Mouse (Mus musculus): ENCODE data around the gene Ppp1r12b. TPM values are rescaled to one million over a fixed set of nuclear protein-coding genes. Genes with fewer than 3 reads are reported as not detected.

Ppp1r12b gene
- total RNA-seq, 2 experiments from 2014 or later, result 5.6 to 7.5 TPM

Other genes starting within 250 kb of the Ppp1r12b start
- gene Ube2t, start 6.6 kb upstream of the Ppp1r12b start, total RNA-seq (2015), result 53.3 and 56.6 TPM in 2 replicates
- gene Ube2t, start 6.6 kb upstream of the Ppp1r12b start, total RNA-seq (2017), result 16.1 and 20.1 TPM in 2 replicates
- gene Lgr6, start 149.3 kb upstream of the Ppp1r12b start, total RNA-seq (2015), result 0.05 TPM in 1 of 2 replicates, not detected in the other
- 0.08 TPM in 1 of 2 replicates, not detected in the other for gene Lgr6, start 149.3 kb upstream of the Ppp1r12b start, total RNA-seq (2017)
- gene Ptpn7, start 176.8 kb upstream of the Ppp1r12b start, total RNA-seq (2015), result 75.0 and 75.4 TPM in 2 replicates
- 103 and 112 TPM in 2 replicates for gene Ptpn7, start 176.8 kb upstream of the Ppp1r12b start, total RNA-seq (2017)
- gene Arl8a, start 190.9 kb upstream of the Ppp1r12b start, total RNA-seq (2015), result 32.1 and 35.1 TPM in 2 replicates
- 18.4 and 19.9 TPM in 2 replicates for gene Arl8a, start 190.9 kb upstream of the Ppp1r12b start, total RNA-seq (2017)
- gene Gpr37l1, start 211.7 kb upstream of the Ppp1r12b start, total RNA-seq (2015), result not detected in 2 replicates
- not detected in 2 replicates for gene Gpr37l1, start 211.7 kb upstream of the Ppp1r12b start, total RNA-seq (2017)

Data from megakaryocyte progenitor cell, adult 5-6 weeks (primary cell).